Mouse (Mus musculus): ENCODE data around the gene Aup1. TPM values are rescaled to one million over a fixed set of nuclear protein-coding genes. Genes with fewer than 3 reads are reported as not detected.

The Aup1 gene
- total and polyA plus RNA-seq, 3 experiments, result 259 to 500 TPM; not detected in 1

DNA sequence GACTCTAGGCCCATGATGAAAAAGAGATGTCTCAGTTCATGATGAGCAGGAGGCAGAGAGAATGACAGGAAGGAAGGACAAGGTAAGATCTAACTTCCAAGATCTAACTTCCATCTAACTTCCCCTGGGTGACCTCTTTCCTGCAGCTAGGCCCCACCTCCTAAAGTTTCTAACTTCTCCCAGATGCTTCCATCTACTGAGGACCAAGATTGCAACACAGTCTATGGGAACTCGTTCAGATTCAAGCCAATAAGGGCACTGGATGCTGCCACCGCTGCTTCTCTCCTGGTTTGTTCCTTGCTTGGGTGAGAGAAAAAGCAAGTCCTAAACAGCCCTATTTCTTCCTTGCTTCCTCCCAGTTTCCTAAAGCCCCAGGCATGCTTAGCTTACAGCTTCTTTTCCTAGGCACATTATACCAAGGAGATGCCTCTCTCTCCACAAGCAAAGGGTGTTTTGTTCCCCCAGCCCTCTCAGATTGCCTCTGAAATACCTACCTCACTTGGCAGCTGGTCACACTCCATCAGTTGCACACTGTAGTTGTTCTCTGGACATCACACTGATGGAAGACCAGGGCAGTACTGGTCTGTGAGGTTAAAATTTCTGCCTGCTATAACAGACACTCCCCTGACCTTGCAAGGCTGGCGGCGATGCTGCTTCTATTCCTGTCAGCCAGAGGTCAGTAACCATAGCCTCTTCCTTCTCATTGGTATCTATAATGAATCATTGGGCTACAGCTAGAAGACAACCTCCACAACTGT, 33.3 kb upstream of the Aup1 start:
- Histone ChIP-seq H3K4me3 (ENCODE audit: control insufficient read depth in 1 of 2, insufficient read depth in 1 of 2, low read depth in 2 of 2, low read length in 2 of 2) (no peak overlapping the region), H3K4me1 (ENCODE audit: control insufficient read depth in 1 of 2, insufficient read depth in 2 of 2, low read length in 2 of 2) (peaks cover 17 to 31% of the 10 kb centered on the region in 2 experiments), H3K9ac (ENCODE audit: control insufficient read depth, low read depth, low read length, poor library complexity, severe bottlenecking) (no peak overlapping the region)

DNA sequence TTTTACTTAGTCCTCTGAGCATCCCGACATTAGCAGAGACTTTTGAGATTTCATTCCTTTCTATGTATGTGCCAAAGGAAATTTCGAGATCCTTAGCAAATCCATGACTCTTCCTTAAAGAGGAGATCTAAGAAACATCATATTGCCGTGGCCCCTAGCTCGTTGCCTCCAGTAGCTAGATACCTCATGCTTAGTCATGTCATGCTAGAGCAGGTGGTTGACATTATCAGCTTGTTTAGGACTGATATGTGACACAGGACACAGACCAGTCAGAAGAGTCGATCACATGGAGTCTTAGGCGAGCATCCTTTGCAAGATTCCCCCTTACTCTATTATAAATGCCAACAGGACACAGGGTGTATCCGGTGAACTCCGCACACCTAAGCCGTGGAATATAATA, 31.3 kb upstream of the Aup1 start:
- Histone ChIP-seq H3K79me2 (ENCODE audit: control insufficient read depth, insufficient read depth, low read length, poor library complexity) (no peaks in the 10 kb centered on the region), H3K9me3 (replicated peaks; ENCODE audit: insufficient read depth, low read length) (no peaks in the 10 kb centered on the region), H3K4me3 (ENCODE audit: control insufficient read depth in 1 of 2, insufficient read depth in 1 of 2, low read depth in 2 of 2, low read length in 2 of 2) (no peak overlapping the region), H3K9ac (ENCODE audit: control insufficient read depth, low read depth, low read length, poor library complexity, severe bottlenecking) (no peak overlapping the region), H3K36me3 (ENCODE audit: control insufficient read depth in 1 of 2, insufficient read depth in 2 of 2, low read length in 2 of 2) (peaks cover 0 to 32% of the 10 kb centered on the region in 2 experiments; a peak in 2 of 4 replicates), H3K4me1 (ENCODE audit: control insufficient read depth in 1 of 2, insufficient read depth in 2 of 2, low read length in 2 of 2) (peaks cover 17 to 27% of the 10 kb centered on the region in 2 experiments), H3K27me3 (ENCODE audit: control insufficient read depth in 1 of 2, insufficient read depth in 2 of 2, low read length in 2 of 2) (no peaks in the 10 kb centered on the region), H3K27ac (ENCODE audit: control insufficient read depth, low read depth, low read length) (no peak overlapping the region)
- no peak for TF ChIP-seq GABPA (IDR thresholded peaks at IDR 0.05; ENCODE audit: low read depth, low read length)
- peak; percentile 26 to 35; a peak in 1 of 4 replicates for TF ChIP-seq EP300 (IDR thresholded peaks at IDR 0.05; ENCODE audit: low read depth in 1 of 2, low read length in 2 of 2)
- TF ChIP-seq MAX (IDR thresholded peaks at IDR 0.05; ENCODE audit: low read length), result peak; percentile 31; the same call in 1 of the 2 replicates
- TF ChIP-seq GATA1 (IDR thresholded peaks at IDR 0.05; ENCODE audit: low read depth, low read length), result peak; percentile 49; the same call in 1 of the 2 replicates
- TF ChIP-seq ETS1 (IDR thresholded peaks at IDR 0.05; ENCODE audit: low read depth, low read length), result peak; percentile 47; the same call in 1 of the 2 replicates
- TF ChIP-seq UBTF (IDR thresholded peaks at IDR 0.05; ENCODE audit: borderline replicate concordance, insufficient read depth, low read depth, low read length), result no peak
- no peak for TF ChIP-seq ZKSCAN1 (IDR thresholded peaks at IDR 0.05; ENCODE audit: low read depth, low read length)
- TF ChIP-seq RCOR1 (IDR thresholded peaks at IDR 0.05; ENCODE audit: low read depth, low read length), result no peak
- no peak for TF ChIP-seq TAL1 (IDR thresholded peaks at IDR 0.05; ENCODE audit: low read length)
- no peak for TF ChIP-seq USF1 (IDR thresholded peaks at IDR 0.05; ENCODE audit: low read depth, low read length)
- TF ChIP-seq MYC (IDR thresholded peaks at IDR 0.05; ENCODE audit: low read depth, low read length), result no peak
- 0 out of 2 replicates have a peak, but pooled peaks have one; percentile 37 for TF ChIP-seq SIN3A (IDR thresholded peaks at IDR 0.05; ENCODE audit: low read length)
- no peak for TF ChIP-seq USF2 (IDR thresholded peaks at IDR 0.05; ENCODE audit: borderline replicate concordance in 1 of 2, insufficient read depth in 1 of 2, low read depth in 1 of 2, low read length in 2 of 2)
- TF ChIP-seq MAFK (IDR thresholded peaks at IDR 0.05; ENCODE audit: borderline replicate concordance, low read depth, low read length), result no peak
- no peak for TF ChIP-seq POLR2AphosphoS5 (IDR thresholded peaks at IDR 0.05; ENCODE audit: borderline replicate concordance, low read depth, low read length)
- no peak for TF ChIP-seq SMC3 (IDR thresholded peaks at IDR 0.05; ENCODE audit: low read depth, low read length)
- TF ChIP-seq TBP (IDR thresholded peaks at IDR 0.05; ENCODE audit: low read depth, low read length), result no peak
- TF ChIP-seq RAD21 (IDR thresholded peaks at IDR 0.05; ENCODE audit: low read depth, low read length), result no peak
- TF ChIP-seq CTCF (IDR thresholded peaks at IDR 0.05 in 2 of 3, conservative IDR thresholded peaks at IDR 0.05 in 1 of 3; ENCODE audit: control insufficient read depth in 1 of 3, insufficient read depth in 1 of 3, low read depth in 2 of 3, low read length in 3 of 3, poor library complexity in 1 of 3, severe bottlenecking in 1 of 3), result no peak
- TF ChIP-seq HCFC1 (IDR thresholded peaks at IDR 0.05; ENCODE audit: low read depth, low read length), result no peak
- TF ChIP-seq CHD1 (IDR thresholded peaks at IDR 0.05; ENCODE audit: low read depth, low read length), result no peak
- DNase-seq (ENCODE audit: low read depth, low spot score), result no peak

More for the DNA sequence above, 33.3 kb upstream of the Aup1 start:
- Histone ChIP-seq H3K79me2 (ENCODE audit: control insufficient read depth, insufficient read depth, low read length, poor library complexity) (no peaks in the 10 kb centered on the region), H3K27ac (ENCODE audit: control insufficient read depth, low read depth, low read length) (peak overlapping the region; percentile 24; the same call in 1 of the 2 replicates), H3K36me3 (ENCODE audit: control insufficient read depth in 1 of 2, insufficient read depth in 2 of 2, low read length in 2 of 2) (peaks cover 0 to 33% of the 10 kb centered on the region in 2 experiments; a peak in 2 of 4 replicates), H3K27me3 (ENCODE audit: control insufficient read depth in 1 of 2, insufficient read depth in 2 of 2, low read length in 2 of 2) (no peaks in the 10 kb centered on the region), H3K9me3 (replicated peaks; ENCODE audit: insufficient read depth, low read length) (no peaks in the 10 kb centered on the region)
- no peak for TF ChIP-seq JUND (IDR thresholded peaks at IDR 0.05; ENCODE audit: low read depth, low read length)
- TF ChIP-seq E2F4 (IDR thresholded peaks at IDR 0.05; ENCODE audit: borderline replicate concordance, low read depth, low read length), result no peak
- no peak for TF ChIP-seq NRF1 (IDR thresholded peaks at IDR 0.05; ENCODE audit: insufficient read depth, low read depth, low read length, poor library complexity, severe bottlenecking)
- no peak for TF ChIP-seq ZMIZ1 (IDR thresholded peaks at IDR 0.05; ENCODE audit: low read depth, low read length)
- no peak for TF ChIP-seq ZKSCAN1 (IDR thresholded peaks at IDR 0.05; ENCODE audit: low read depth, low read length)
- TF ChIP-seq EP300 (IDR thresholded peaks at IDR 0.05; ENCODE audit: low read depth in 1 of 2, low read length in 2 of 2), result no peak
- no peak for TF ChIP-seq ZNF384 (IDR thresholded peaks at IDR 0.05; ENCODE audit: low read depth, low read length)
- TF ChIP-seq SMC3 (IDR thresholded peaks at IDR 0.05; ENCODE audit: low read depth, low read length), result no peak
- no peak for TF ChIP-seq ZC3H11A (IDR thresholded peaks at IDR 0.05; ENCODE audit: low read depth, low read length)
- no peak for TF ChIP-seq USF1 (IDR thresholded peaks at IDR 0.05; ENCODE audit: low read depth, low read length)
- no peak for TF ChIP-seq GABPA (IDR thresholded peaks at IDR 0.05; ENCODE audit: low read depth, low read length)
- no peak for TF ChIP-seq NELFE (IDR thresholded peaks at IDR 0.05; ENCODE audit: low read depth, low read length)
- no peak for TF ChIP-seq TBP (IDR thresholded peaks at IDR 0.05; ENCODE audit: low read depth, low read length)
- DNase-seq (ENCODE audit: low read depth, low spot score), result no peak
